Mouse (Mus musculus) lung, embryonic 14.5 days (tissue): ENCODE measurements around the gene Rpap1. TPM values are rescaled to one million over a fixed set of nuclear protein-coding genes. Genes with fewer than 3 reads are reported as not detected.
A peak's percentile ranks its signal among the peaks of the same experiment; 100 is the strongest.

Experiments
- ATAC-seq: fragments of 200-750 bp; cut with Nextera tagmentation; 2 replicates; pipeline ENCODE4 v1.8.0; 2017; ENCODE audit warnings: mild to moderate bottlenecking, moderate TSS enrichment, moderate library complexity; ENCODE audit not compliant: insufficient read depth
- DNase-seq: peaks from one replicate; pipeline ENCODE4 v3.0.0-alpha.2; 2015
- H3K27ac ChIP-seq: fragments of 300-500 bp; sonication (generic); 2 replicates; pipeline ENCODE4 v1.5.1; 2014; ENCODE audit warnings: low read depth, mild to moderate bottlenecking, moderate library complexity
- H3K27me3 ChIP-seq: fragments of 300-500 bp; sonication (generic); 2 replicates; pipeline ENCODE4 v1.6.1; 2014; ENCODE audit warnings: low read length, control low read depth; ENCODE audit not compliant: insufficient read depth
- H3K36me3 ChIP-seq: fragments of 300-500 bp; sonication (generic); 2 replicates; pipeline ENCODE4 v1.6.1; 2014; ENCODE audit warnings: control low read depth; ENCODE audit not compliant: insufficient read depth
- H3K4me1 ChIP-seq: fragments of 300-500 bp; sonication (generic); 2 replicates; pipeline ENCODE4 v1.6.1; 2014; ENCODE audit warnings: antibody characterized with exemption, control low read depth; ENCODE audit not compliant: insufficient read depth
- H3K4me2 ChIP-seq: fragments of 300-500 bp; sonication (generic); 2 replicates; pipeline ENCODE4 v1.6.1; 2014; ENCODE audit warnings: mild to moderate bottlenecking
- H3K4me3 ChIP-seq: fragments of 300-500 bp; sonication (generic); 2 replicates; pipeline ENCODE4 v1.5.1; 2014; ENCODE audit warnings: low read depth, low read length
- H3K9ac ChIP-seq: fragments of 300-500 bp; sonication (generic); 2 replicates; pipeline ENCODE4 v1.6.1; 2014
- H3K9me3 ChIP-seq: fragments of 300-500 bp; sonication (generic); 2 replicates; pipeline ENCODE4 v1.6.1; 2016; ENCODE audit warnings: low read depth, low read length, control low read depth
- CTCF ChIP-seq: IDR thresholded peaks from 2 replicates; pipeline ENCODE4 v1.5.1; 2016; ENCODE audit warnings: antibody characterized with exemption, low read depth
- WGBS: fragments of 180-500 bp; shearing (Covaris S2); extraction: QIAGEN DNeasy Blood & Tissue Kit; methylation state at CpG from one replicate; pipeline ENCODE4 v1.1.7; 2014; 5-methylcytosine and 5-hydroxymethylcytosine counted together
- polyA plus RNA-seq: library from polyadenylated mRNA; unstranded; fragments of >200 nt; fragmentation: Nextera tagmentation; extraction: Ambion mirVana; gene quantifications from 2 replicates; pipeline ENCODE4 v1.2.1, GENCODE M21; 2014

Gene Rpap1
- polyA plus RNA-seq, 1 experiment from 2014 or later = 34.2 TPM

GRCm38 (mm10) chr2:119798246-119798927, 11.1 kb upstream of the Rpap1 start:
- H3K27ac ChIP-seq = no peak overlapping the region
- H3K4me2 ChIP-seq = peak overlapping the region; percentile 95
- TF ChIP-seq CTCF = peak; percentile 70
- H3K27me3 ChIP-seq = no peaks in the 10 kb centered on the region
- ATAC-seq (peak; percentile 38; the same call in 1 of the 2 replicates), DNase-seq (peak; percentile 89)
- H3K4me3 ChIP-seq = no peak overlapping the region
- H3K9ac ChIP-seq = no peak overlapping the region
- 9% methylated on average over 13 of the region's 13 CpGs for WGBS
- H3K9me3 ChIP-seq = no peaks in the 10 kb centered on the region
- 0 out of 2 replicates have a peak, but pooled peaks cover 8% of the 10 kb centered on the region for H3K4me1 ChIP-seq
- H3K36me3 ChIP-seq = peaks cover 3% of the 10 kb centered on the region; the same call in 1 of the 2 replicates

- TF ChIP-seq CTCF = no peak
- no peak within 1 kb of the TSS for H3K4me2 ChIP-seq
- DNase-seq (no peak), ATAC-seq (no peak)
- H3K27me3 ChIP-seq = no peaks in the 10 kb centered on the region
- 52% methylated on average over 5 of the region's 5 CpGs for WGBS
- H3K27ac ChIP-seq = no peak within 1 kb of the TSS
- no peak within 1 kb of the TSS for H3K9ac ChIP-seq
- no peak within 1 kb of the TSS for H3K4me3 ChIP-seq
- H3K9me3 ChIP-seq = no peaks in the 10 kb centered on the region
- H3K4me1 ChIP-seq = 0 out of 2 replicates have a peak, but pooled peaks cover 3% of the 10 kb centered on the region
- H3K36me3 ChIP-seq = no peaks in the 10 kb centered on the region
Observed at GRCm38 (mm10) chr2:119797279-119797783, 10.0 kb upstream of the Rpap1 start, which contains the start of gene Tyro3. Gene Tyro3, plus strand, starts transcription at chr2:119797733.

GRCm38 (mm10) chr2:119789996-119790395, 2.7 kb upstream of the Rpap1 start:
- Histone ChIP-seq H3K4me2 (no peak overlapping the region), H3K9ac (no peak overlapping the region), H3K4me3 (no peak overlapping the region), H3K9me3 (no peaks in the 10 kb centered on the region), H3K27me3 (no peaks in the 10 kb centered on the region), H3K4me1 (peaks cover 5% of the 10 kb centered on the region), H3K27ac (no peak overlapping the region), H3K36me3 (peaks cover 6% of the 10 kb centered on the region; the same call in 1 of the 2 replicates)
- DNase-seq (no peak), ATAC-seq (no peak)
- 76% methylated on average over 2 of the region's 2 CpGs for WGBS
- TF ChIP-seq CTCF = no peak

GRCm38 (mm10) chr2:119767246-119767645, 20.1 kb downstream of the Rpap1 start:
- H3K4me2 ChIP-seq = no peak overlapping the region
- H3K36me3 ChIP-seq = peaks cover 71% of the 10 kb centered on the region

GRCm38 (mm10) chr2:119763924-119764323, 23.4 kb downstream of the Rpap1 start:
- Histone ChIP-seq H3K9ac (no peak overlapping the region), H3K27ac (no peak overlapping the region), H3K4me2 (no peak overlapping the region), H3K36me3 (peaks cover 39% of the 10 kb centered on the region), H3K9me3 (no peaks in the 10 kb centered on the region), H3K4me1 (no peaks in the 10 kb centered on the region), H3K27me3 (peaks cover 18% of the 10 kb centered on the region), H3K4me3 (no peak overlapping the region)
- no peak for ATAC-seq
- TF ChIP-seq CTCF = no peak
- no peak for DNase-seq
- WGBS = 76% methylated on average over 4 of the region's 4 CpGs

More at GRCm38 (mm10) chr2:119767246-119767645, 20.1 kb downstream of the Rpap1 start:
- no peak overlapping the region for H3K4me3 ChIP-seq
- H3K27ac ChIP-seq = no peak overlapping the region
- H3K9me3 ChIP-seq = no peaks in the 10 kb centered on the region
- 93% methylated on average over 6 of the region's 6 CpGs for WGBS
- H3K9ac ChIP-seq = no peak overlapping the region
- ATAC-seq (no peak), DNase-seq (no peak)
- H3K4me1 ChIP-seq = no peaks in the 10 kb centered on the region
- peak; percentile 41 for TF ChIP-seq CTCF
- no peaks in the 10 kb centered on the region for H3K27me3 ChIP-seq

- no peak overlapping the region for H3K4me3 ChIP-seq
- no peak overlapping the region for H3K9ac ChIP-seq
- no peak for TF ChIP-seq CTCF
- peaks cover 35% of the 10 kb centered on the region for H3K27me3 ChIP-seq
- WGBS = 69% methylated on average over 1 of the region's 1 CpGs
- peaks cover 28% of the 10 kb centered on the region for H3K36me3 ChIP-seq
- ATAC-seq (no peak), DNase-seq (no peak)
- H3K9me3 ChIP-seq = no peaks in the 10 kb centered on the region
- H3K4me2 ChIP-seq = no peak overlapping the region
- H3K4me1 ChIP-seq = no peaks in the 10 kb centered on the region
- no peak overlapping the region for H3K27ac ChIP-seq
Observed at GRCm38 (mm10) chr2:119762276-119762675, 25.1 kb downstream of the Rpap1 start.

- peak within 1 kb of the TSS; percentile 59; the same call in 1 of the 2 replicates for H3K4me3 ChIP-seq
- TF ChIP-seq CTCF = no peak
Observed at GRCm38 (mm10) chr2:119760251-119760650, 27.1 kb downstream of the Rpap1 start, which contains the start of gene Ltk. Gene Ltk, minus strand, starts transcription at chr2:119760431.

More at GRCm38 (mm10) chr2:119760251-119760650, 27.1 kb downstream of the Rpap1 start, which contains the start of gene Ltk:
- DNase-seq = no peak
- Histone ChIP-seq H3K4me1 (no peaks in the 10 kb centered on the region), H3K36me3 (peaks cover 15% of the 10 kb centered on the region), H3K27me3 (peaks cover 47% of the 10 kb centered on the region), H3K9me3 (no peaks in the 10 kb centered on the region), H3K9ac (no peak within 1 kb of the TSS), H3K27ac (no peak within 1 kb of the TSS), H3K4me2 (no peak within 1 kb of the TSS)
- ATAC-seq = no peak
- WGBS = 11% methylated on average over 9 of the region's 9 CpGs
